8 mouse cellular contexts compared by ENCODE assay signal in genomic region chr3:60500571-60501527, GRCm38 (mm10). TPM values are rescaled to one million over a fixed set of nuclear protein-coding genes. Genes with fewer than 3 reads are reported as not detected.
DNase-seq lines count a peak whose midpoint lies in the region; ATAC-seq lines count a peak whose summit lies in the region.

No protein-coding gene starts in this region.

- H3K36me3 ChIP-seq in intestine, embryonic 16.5 days (ENCODE audit: control insufficient read depth, insufficient read depth, low read length) = no peaks in the 10 kb centered on the region
- H3K36me3 ChIP-seq in limb, embryonic 10.5 days = no peaks in the 10 kb centered on the region
- no peaks in the 10 kb centered on the region for H3K36me3 ChIP-seq in midbrain, embryonic 11.5 days (ENCODE audit: control insufficient read depth, insufficient read depth, low read length)

- H3K4me2 ChIP-seq in intestine, embryonic 16.5 days (ENCODE audit: low read depth, low read length) = peak overlapping the region; percentile 53
- H3K4me2 ChIP-seq in midbrain, embryonic 11.5 days = peak overlapping the region; percentile 61

- peaks cover 25% of the 10 kb centered on the region for H3K4me1 ChIP-seq in intestine, embryonic 16.5 days (ENCODE audit: control insufficient read depth, insufficient read depth, low read length)
- H3K4me1 ChIP-seq in limb, embryonic 10.5 days = peaks cover 41% of the 10 kb centered on the region
- H3K4me1 ChIP-seq in midbrain, embryonic 11.5 days (ENCODE audit: control insufficient read depth, insufficient read depth, low read length) = peaks cover 5% of the 10 kb centered on the region; the same call in 1 of the 2 replicates

- peak overlapping the region; percentile 98 for H3K27ac ChIP-seq in intestine, embryonic 16.5 days (ENCODE audit: low read length)
- peak overlapping the region; percentile 99 for H3K27ac ChIP-seq in limb, embryonic 10.5 days
- peak overlapping the region; percentile 54 for H3K27ac ChIP-seq in midbrain, embryonic 11.5 days (ENCODE audit: low read depth, low read length)

- peak overlapping the region; percentile 96 for H3K9ac ChIP-seq in intestine, embryonic 16.5 days (ENCODE audit: low read depth, low read length)
- H3K9ac ChIP-seq in midbrain, embryonic 11.5 days (ENCODE audit: low read length) = peak overlapping the region; percentile 94

- H3K27me3 ChIP-seq in intestine, embryonic 16.5 days (replicated peaks; ENCODE audit: control insufficient read depth, insufficient read depth, low read length) = no peaks in the 10 kb centered on the region
- H3K27me3 ChIP-seq in limb, embryonic 10.5 days (ENCODE audit: low read depth, poor library complexity, severe bottlenecking) = no peaks in the 10 kb centered on the region
- H3K27me3 ChIP-seq in midbrain, embryonic 11.5 days (ENCODE audit: control insufficient read depth, insufficient read depth, low read length) = no peaks in the 10 kb centered on the region

- peak overlapping the region; percentile 81 for H3K4me3 ChIP-seq in intestine, embryonic 16.5 days (ENCODE audit: low read length)
- peak overlapping the region; percentile 72 for H3K4me3 ChIP-seq in limb, embryonic 10.5 days
- H3K4me3 ChIP-seq in midbrain, embryonic 11.5 days (ENCODE audit: low read depth, low read length) = peak overlapping the region; percentile 76

- DNase-seq in adrenal gland, postnatal 10 days = peak; percentile 87
- peak; percentile 77 for DNase-seq in embryo, embryonic 9.5 days (ENCODE audit: extremely low spot score)
- DNase-seq in gastrocnemius, postnatal 4 days (ENCODE audit: low spot score in 2 of 2) = peak; percentile 63 to 81
- DNase-seq in limb, embryonic 10.5 days (ENCODE audit: low spot score) = peak; percentile 83
- DNase-seq in midbrain, embryonic 11.5 days (ENCODE audit: low spot score, missing footprints) = peak; percentile 95
- peak; percentile 74 for DNase-seq in right cerebral cortex, postnatal 4 days
- DNase-seq in yolk sac, embryonic 10.5 days (ENCODE audit: low spot score) = peak; percentile 75

- no peaks in the 10 kb centered on the region for H3K9me3 ChIP-seq in intestine, embryonic 16.5 days (ENCODE audit: control insufficient read depth, low read length)
- H3K9me3 ChIP-seq in limb, embryonic 10.5 days (replicated peaks) = no peaks in the 10 kb centered on the region
- no peaks in the 10 kb centered on the region for H3K9me3 ChIP-seq in midbrain, embryonic 11.5 days (ENCODE audit: control insufficient read depth, low read length)

- ATAC-seq in intestine, embryonic 16.5 days = peak; percentile 80
- ATAC-seq in midbrain, embryonic 11.5 days (ENCODE audit: low FRiP score) = peak; percentile 94

- WGBS in intestine, embryonic 16.5 days = under 1% methylated on average over 85 of the region's 96 CpGs
- 1% methylated on average over 78 of the region's 96 CpGs for WGBS in limb, embryonic 10.5 days
- under 1% methylated on average over 65 of the region's 96 CpGs for WGBS in midbrain, embryonic 11.5 days

RNA-seq across cellular contexts. Expression of gene Mbnl1, which starts 28.2 kb away (rescaled TPM):
- 100 to 1,000 TPM; 284 to 333 TPM for total RNA-seq in adrenal gland, postnatal 10 days (2021)
- 100 to 1,000 TPM; 185 to 190 TPM for total RNA-seq in gastrocnemius, postnatal 4 days (2021)
- 94.3 and 98.2 TPM in 2 replicates for polyA plus RNA-seq in intestine, embryonic 16.5 days (2015; fragmentation: Nextera tagmentation; extraction: Ambion mirVana)
- 51.2 and 53.1 TPM in 2 replicates for polyA plus RNA-seq in limb, embryonic 10.5 days (2016; fragmentation: Nextera tagmentation; extraction: Ambion mirVana)
- polyA plus RNA-seq in midbrain, embryonic 11.5 days (2014; fragmentation: Nextera tagmentation; extraction: Ambion mirVana) = 36.2 and 43.0 TPM in 2 replicates

Comparison
In these comparisons a context has a peak if more than half of its experiments do, and no peak if none do; other contexts are left out.
1. Peak in every context shown above with its lines: DNase-seq, ATAC-seq, H3K4me3 ChIP-seq and H3K27ac ChIP-seq.